Mouse (Mus musculus) thymus, adult 2 months (tissue): ENCODE results near the gene Cmtm5.

Experiments
- CTCF ChIP-seq: fragments of 200-500 bp; IDR thresholded peaks from 2 replicates; pipeline ENCODE4 v1.5.1; 2012; ENCODE audit warnings: mild to moderate bottlenecking, control low read depth, low read length, moderate library complexity, borderline replicate concordance; ENCODE audit not compliant: control insufficient read depth, poor library complexity, insufficient read depth; ENCODE audit errors: extremely low read depth
- POLR2A ChIP-seq: fragments of 200-500 bp; IDR thresholded peaks from 2 replicates; pipeline ENCODE4 v1.6.1; 2012; ENCODE audit warnings: mild to moderate bottlenecking, low read length, control low read depth, moderate library complexity; ENCODE audit not compliant: control insufficient read depth, poor library complexity, insufficient read depth; ENCODE audit errors: extremely low read depth

- TF ChIP-seq POLR2A (no peak), CTCF (no peak)
Observed at GRCm38 (mm10) chr14:54945975-54946704, 10.1 kb downstream of the Cmtm5 start.
